Mouse (Mus musculus) spleen, adult 2 months (tissue): Measurements from ENCODE around the gene Prkar2a.

Source experiments
- CTCF ChIP-seq: fragments of 200-500 bp; IDR thresholded peaks from 2 replicates; pipeline ENCODE4 v1.5.1; 2011; ENCODE audit warnings: mild to moderate bottlenecking, inconsistent platforms; ENCODE audit not compliant: insufficient read depth, insufficient read length, insufficient replicate concordance; ENCODE audit errors: extremely low read depth
- POLR2A ChIP-seq: fragments of 200-500 bp; IDR thresholded peaks from 2 replicates; pipeline ENCODE4 v1.6.1; 2011; ENCODE audit warnings: low read depth, low read length, inconsistent platforms

DNA sequence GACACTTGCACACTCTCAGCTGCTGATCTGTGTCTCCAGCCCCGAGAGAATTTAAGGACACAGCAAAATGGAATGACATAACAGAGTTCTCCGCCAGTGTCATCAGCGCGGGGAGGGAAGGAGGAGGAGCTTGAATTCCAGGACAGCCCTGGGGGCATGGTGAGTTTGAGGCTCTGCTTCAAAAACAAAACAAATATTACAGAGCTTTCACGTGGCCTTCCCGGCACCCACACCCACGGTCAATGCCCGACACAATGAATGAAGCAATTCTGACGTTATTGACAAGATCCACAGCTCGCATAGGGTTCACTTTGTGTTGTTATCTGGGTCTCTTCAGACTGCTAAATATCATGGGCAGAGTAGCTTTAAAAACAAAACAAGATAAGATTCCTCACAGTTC is 75.9 kb downstream of the Prkar2a start:
- TF ChIP-seq POLR2A (no peak), CTCF (no peak)
